In genomic region chr7:45833148-45833790, GRCm38 (mm10) we compare ENCODE assay signal across 8 mouse cellular contexts. TPM values are rescaled to one million over a fixed set of nuclear protein-coding genes. Genes with fewer than 3 reads are reported as not detected.
DNase-seq lines count a peak whose midpoint lies in the region; ATAC-seq and TF ChIP-seq lines count a peak whose summit lies in the region.

No protein-coding gene starts in this region.

- peaks cover 20% of the 10 kb centered on the region for H3K4me1 ChIP-seq in kidney, postnatal 0 days (replicated peaks; ENCODE audit: insufficient read depth, low read length)

- H3K4me2 ChIP-seq in kidney, postnatal 0 days (ENCODE audit: low read length) = peak overlapping the region; percentile 55

- no peak for ATAC-seq in CD4-positive, CD25-positive, alpha-beta regulatory T cell, adult 4 months
- ATAC-seq in kidney, postnatal 0 days (replicated peaks; ENCODE audit: low FRiP score, low read depth) = 0 out of 2 replicates have a peak, but pooled peaks have one; percentile 15

- H3K27me3 ChIP-seq in kidney, postnatal 0 days (ENCODE audit: insufficient read depth, low read length) = peaks cover 33% of the 10 kb centered on the region

- no peaks in the 10 kb centered on the region for H3K9me3 ChIP-seq in kidney, postnatal 0 days (replicated peaks; ENCODE audit: low read length)

- peak overlapping the region; percentile 29 for H3K4me3 ChIP-seq in kidney, postnatal 0 days (replicated peaks; ENCODE audit: low read depth, low read length)

- 1% methylated on average over 65 of the region's 86 CpGs for WGBS in kidney, postnatal 0 days

- H3K27ac ChIP-seq in kidney, postnatal 0 days = no peak overlapping the region

- H3K9ac ChIP-seq in kidney, postnatal 0 days (ENCODE audit: low read depth, low read length) = peak overlapping the region; percentile 47; the same call in 1 of the 2 replicates

- DNase-seq in CD4-positive, CD25-positive, alpha-beta regulatory T cell, adult 2 months (ENCODE audit: low read depth, low spot score) = peak; percentile 34
- peak; percentile 27 for DNase-seq in lung, postnatal 10 days
- DNase-seq in lung, postnatal 14 days = no peak
- no peak for DNase-seq in kidney, postnatal 0 days (ENCODE audit: low spot score)
- peak; percentile 52 for DNase-seq in neural tube, embryonic 10.5 days (ENCODE audit: extremely low spot score, low spot score)
- no peak for DNase-seq in c-Kit-positive CD71-positive TER-119-positive erythroid progenitor cells, embryonic 14.5 days (ENCODE audit: low spot score)
- no peak for DNase-seq in adrenal gland, adult 18-20 months (ENCODE audit: low spot score in 2 of 2)

- H3K36me3 ChIP-seq in kidney, postnatal 0 days (ENCODE audit: insufficient read depth, low read length) = peaks cover 6% of the 10 kb centered on the region; the same call in 1 of the 2 replicates

- TF ChIP-seq CTCF in kidney, postnatal 0 days (IDR thresholded peaks at IDR 0.05; ENCODE audit: low read depth) = no peak

RNA-seq across cellular contexts. Expression of gene Grwd1, which starts 2.5 kb away (rescaled TPM):
- 10 to 100 TPM; 26.2 to 36.3 TPM for polyA plus RNA-seq in CD4-positive, CD25-positive, alpha-beta regulatory T cell, adult 4 months (2017; shearing (Covaris generic))
- 50.6 and 53.5 TPM in 2 replicates for polyA plus RNA-seq in kidney, postnatal 0 days (2015; fragmentation: Nextera tagmentation; extraction: Ambion mirVana)
- total RNA-seq in adrenal gland, adult 18-20 months (2021) = 10 to 100 TPM; 33.0 to 36.0 TPM

RNA-seq across cellular contexts. Expression of gene Kcnj14, which starts 8.7 kb away (rescaled TPM):
- not detected for polyA plus RNA-seq in CD4-positive, CD25-positive, alpha-beta regulatory T cell, adult 4 months (2017; shearing (Covaris generic))
- polyA plus RNA-seq in kidney, postnatal 0 days (2015; fragmentation: Nextera tagmentation; extraction: Ambion mirVana) = 0.80 and 1.3 TPM in 2 replicates
- under 1 TPM; 0.19 to 0.20 TPM for total RNA-seq in adrenal gland, adult 18-20 months (2021)

RNA-seq across cellular contexts. Expression of gene Cyth2, which starts 18.9 kb away (rescaled TPM):
- polyA plus RNA-seq in CD4-positive, CD25-positive, alpha-beta regulatory T cell, adult 4 months (2017; shearing (Covaris generic)) = 10 to 100 TPM; 20.8 to 21.4 TPM
- 99.2 and 105 TPM in 2 replicates for polyA plus RNA-seq in kidney, postnatal 0 days (2015; fragmentation: Nextera tagmentation; extraction: Ambion mirVana)
- total RNA-seq in adrenal gland, adult 18-20 months (2021) = 100 to 1,000 TPM in 1 of 2 experiments, 10 to 100 TPM in 1; 92.9 to 117 TPM

RNA-seq across cellular contexts. Expression of gene Kdelr1, which starts 39.3 kb away (rescaled TPM):
- 10 to 100 TPM; 21.2 to 27.0 TPM for polyA plus RNA-seq in CD4-positive, CD25-positive, alpha-beta regulatory T cell, adult 4 months (2017; shearing (Covaris generic))
- polyA plus RNA-seq in kidney, postnatal 0 days (2015; fragmentation: Nextera tagmentation; extraction: Ambion mirVana) = 81.3 and 84.5 TPM in 2 replicates
- total RNA-seq in adrenal gland, adult 18-20 months (2021) = 100 to 1,000 TPM; 125 to 140 TPM

RNA-seq across cellular contexts. Expression of gene Grin2d, which starts 44.9 kb away (rescaled TPM):
- polyA plus RNA-seq in CD4-positive, CD25-positive, alpha-beta regulatory T cell, adult 4 months (2017; shearing (Covaris generic)) = under 1 TPM in 1 of 2 experiments, not detected in 1; 0.23 TPM
- 0.29 and 0.32 TPM in 2 replicates for polyA plus RNA-seq in kidney, postnatal 0 days (2015; fragmentation: Nextera tagmentation; extraction: Ambion mirVana)
- total RNA-seq in adrenal gland, adult 18-20 months (2021) = under 1 TPM; 0.66 to 0.67 TPM

Comparison
In these comparisons a context has a peak if more than half of its experiments do, and no peak if none do; other contexts are left out.
1. DNase-seq: peak in CD4-positive, CD25-positive, alpha-beta regulatory T cell, adult 2 months (single experiment), lung, postnatal 10 days (single experiment) and neural tube, embryonic 10.5 days (single experiment); none in lung, postnatal 14 days (single experiment), kidney, postnatal 0 days (single experiment), c-Kit-positive CD71-positive TER-119-positive erythroid progenitor cells, embryonic 14.5 days (single experiment) and adrenal gland, adult 18-20 months (0 of 2).